Mouse (Mus musculus) adrenal gland, adult 18-20 months (tissue): ENCODE data around the gene Nrxn2. TPM values are rescaled to one million over a fixed set of nuclear protein-coding genes. Genes with fewer than 3 reads are reported as not detected.

ENCODE experiments used
- DNase-seq, 2 experiments: peaks; one replicate each; pipeline ENCODE4 v3.0.0; 2021 to 2022; ENCODE audit warnings: low spot score in 2 of 2
- long read RNA-seq, 2 experiments: library from polyadenylated mRNA; stranded (forward); transcript quantifications; one replicate each; pipeline ENCODE4 v2.0.0; 2021
- total RNA-seq, 2 experiments: library from RNA; stranded (reverse); gene quantifications; 1 replicate in 1 of 2; 2 replicates in 1 of 2; pipeline ENCODE4 v1.2.3; 2021

Nrxn2 gene
- 1 to 10 TPM; 6.8 to 7.4 TPM for total RNA-seq
- long read RNA-seq, experiment 1, partial matches to known transcripts = 0 of 3 reads
- long read RNA-seq, experiment 1, other reads (novel, unspliced or antisense) = 3 of 3 reads
- long read RNA-seq, experiment 2, partial matches to known transcripts = 0 of 4 reads
- long read RNA-seq, experiment 2, other reads (novel, unspliced or antisense) = 4 of 4 reads

GRCm38 (mm10) chr19:6418233-6418879 is at the start of gene Nrxn2:
Nrxn2 (plus strand) TSS chr19:6418731.
- DNase-seq = peak; percentile 82 to 88

GRCm38 (mm10) chr19:6370175-6370574 is 48.4 kb upstream of the Nrxn2 start:
- no peak for DNase-seq

- DNase-seq = no peak
Measured at GRCm38 (mm10) chr19:6372433-6372832, 46.1 kb upstream of the Nrxn2 start.

GRCm38 (mm10) chr19:6373539-6374400 is 44.8 kb upstream of the Nrxn2 start:
- DNase-seq = peak; percentile 81 to 86

- DNase-seq = no peak
Measured at GRCm38 (mm10) chr19:6374571-6374970, 44.0 kb upstream of the Nrxn2 start.

- DNase-seq = no peak
Measured at GRCm38 (mm10) chr19:6375423-6376254, 42.9 kb upstream of the Nrxn2 start.

- no peak for DNase-seq
Measured at GRCm38 (mm10) chr19:6376255-6376564, 42.3 kb upstream of the Nrxn2 start.

GRCm38 (mm10) chr19:6376643-6377042 is 41.9 kb upstream of the Nrxn2 start:
- no peak for DNase-seq

GRCm38 (mm10) chr19:6377327-6378040 is 41.0 kb upstream of the Nrxn2 start:
- no peak for DNase-seq

GRCm38 (mm10) chr19:6380411-6381166 is 37.9 kb upstream of the Nrxn2 start:
- no peak for DNase-seq

- no peak for DNase-seq
Measured at GRCm38 (mm10) chr19:6381238-6381637, 37.3 kb upstream of the Nrxn2 start.

- DNase-seq = no peak
Measured at GRCm38 (mm10) chr19:6382323-6382924, 36.1 kb upstream of the Nrxn2 start.

GRCm38 (mm10) chr19:6383470-6383869 is 35.1 kb upstream of the Nrxn2 start:
- no peak for DNase-seq

- DNase-seq = no peak
Measured at GRCm38 (mm10) chr19:6384128-6384527, 34.4 kb upstream of the Nrxn2 start, which contains the start of gene Pygm. Pygm (plus strand) TSS chr19:6384399.

- DNase-seq = peak in 1 of 2 experiments; percentile 54
Measured at GRCm38 (mm10) chr19:6384954-6385353, 33.6 kb upstream of the Nrxn2 start.

- no peak for DNase-seq
Measured at GRCm38 (mm10) chr19:6385419-6385818, 33.1 kb upstream of the Nrxn2 start.

GRCm38 (mm10) chr19:6385821-6386220 is 32.7 kb upstream of the Nrxn2 start:
- no peak for DNase-seq

- no peak for DNase-seq
Measured at GRCm38 (mm10) chr19:6386234-6386633, 32.3 kb upstream of the Nrxn2 start.

GRCm38 (mm10) chr19:6388006-6388405 is 30.5 kb upstream of the Nrxn2 start:
- no peak for DNase-seq
